Mouse (Mus musculus) large intestine, adult 2 months (tissue): ENCODE measurements at regions not wholly inside any gene's neighbourhood (a gene's known extent, or its start where the extent isn't known, plus 50 kb on each side); places are given as distances from the start of the nearest gene placed in this dataset.
"Not testable (repeated sequence)": the region's sequence is repeated elsewhere in the genome, so short reads cannot be mapped to it uniquely, and the experiment has no call there.

Experiments used
- DNase-seq: peaks from one replicate; pipeline ENCODE4 v3.0.0-alpha.2; 2012; ENCODE audit warnings: low read depth, low spot score
- whole genome bisulfite sequencing: fragments of 180-500 bp; shearing (Covaris S2); methylation state at CpG from one replicate; pipeline ENCODE4 v1.1.7; 2018; 5-methylcytosine and 5-hydroxymethylcytosine counted together

GRCm38 (mm10) chr14:102248581-102248980 lies 518.8 kb downstream of the Lmo7 start:
- DNase-seq: no peak
- WGBS: 80% methylated on average over 2 of the region's 2 CpGs

GRCm38 (mm10) chr14:102248023-102248422 lies 518.3 kb downstream of the Lmo7 start:
- WGBS: 87% methylated on average over 5 of the region's 5 CpGs

GRCm38 (mm10) chr14:102243806-102244536 lies 514.2 kb downstream of the Lmo7 start:
- no peak for DNase-seq
- WGBS: 52% methylated on average over 4 of the region's 4 CpGs

More at GRCm38 (mm10) chr14:102248023-102248422, 518.3 kb downstream of the Lmo7 start:
- DNase-seq: no peak

- DNase-seq: no peak
- 39% methylated on average over 7 of the region's 7 CpGs for WGBS
These were observed 487.0 kb downstream of the Lmo7 start for GRCm38 (mm10) chr14:102216581-102217368.

- WGBS: 69% methylated on average over 4 of the region's 4 CpGs
- no peak for DNase-seq
These were observed 485.7 kb downstream of the Lmo7 start for GRCm38 (mm10) chr14:102215267-102215964.

GRCm38 (mm10) chr14:102212079-102212478 lies 482.3 kb downstream of the Lmo7 start:
- WGBS: 69% methylated on average over 2 of the region's 2 CpGs
- no peak for DNase-seq

GRCm38 (mm10) chr14:102204881-102205671 lies 475.3 kb downstream of the Lmo7 start:
- DNase-seq: no peak
- WGBS: 84% methylated on average over 10 of the region's 10 CpGs

GRCm38 (mm10) chr14:102199430-102199829 lies 469.7 kb downstream of the Lmo7 start:
- DNase-seq: no peak
- 78% methylated on average over 6 of the region's 6 CpGs for WGBS

- 29% methylated on average over 1 of the region's 1 CpGs for WGBS
- no peak for DNase-seq
These were observed 461.0 kb downstream of the Lmo7 start for GRCm38 (mm10) chr14:102190786-102191185.

- DNase-seq: no peak
- WGBS: 76% methylated on average over 3 of the region's 3 CpGs
These were observed 451.5 kb downstream of the Lmo7 start for GRCm38 (mm10) chr14:102181269-102181668.

- 65% methylated on average over 2 of the region's 2 CpGs for WGBS
- no peak for DNase-seq
These were observed 442.0 kb downstream of the Lmo7 start for GRCm38 (mm10) chr14:102171775-102172174.

GRCm38 (mm10) chr14:102161291-102162284 lies 431.8 kb downstream of the Lmo7 start:
- no peak for DNase-seq
- 75% methylated on average over 3 of the region's 3 CpGs for WGBS

- WGBS: 93% methylated on average over 4 of the region's 4 CpGs
These were observed 420.7 kb downstream of the Lmo7 start for GRCm38 (mm10) chr14:102150410-102150809.

GRCm38 (mm10) chr14:102142720-102143119 lies 413.0 kb downstream of the Lmo7 start:
- DNase-seq: no peak
- WGBS: 29% methylated on average over 2 of the region's 2 CpGs

More at GRCm38 (mm10) chr14:102150410-102150809, 420.7 kb downstream of the Lmo7 start:
- DNase-seq: not testable (repeated sequence)

- 92% methylated on average over 1 of the region's 1 CpGs for WGBS
- DNase-seq: no peak
These were observed 409.2 kb downstream of the Lmo7 start for GRCm38 (mm10) chr14:102138936-102139335.

- WGBS: 74% methylated on average over 3 of the region's 3 CpGs
- DNase-seq: no peak
These were observed 388.4 kb downstream of the Lmo7 start for GRCm38 (mm10) chr14:102118166-102118565.

GRCm38 (mm10) chr14:102106165-102106564 lies 376.4 kb downstream of the Lmo7 start:
- WGBS: 65% methylated on average over 3 of the region's 3 CpGs
- no peak for DNase-seq

GRCm38 (mm10) chr14:102094105-102094504 lies 364.3 kb downstream of the Lmo7 start:
- WGBS: 77% methylated on average over 1 of the region's 1 CpGs
- no peak for DNase-seq
